ENCODE assay signal across 26 mouse cellular contexts in the genomic region with DNA sequence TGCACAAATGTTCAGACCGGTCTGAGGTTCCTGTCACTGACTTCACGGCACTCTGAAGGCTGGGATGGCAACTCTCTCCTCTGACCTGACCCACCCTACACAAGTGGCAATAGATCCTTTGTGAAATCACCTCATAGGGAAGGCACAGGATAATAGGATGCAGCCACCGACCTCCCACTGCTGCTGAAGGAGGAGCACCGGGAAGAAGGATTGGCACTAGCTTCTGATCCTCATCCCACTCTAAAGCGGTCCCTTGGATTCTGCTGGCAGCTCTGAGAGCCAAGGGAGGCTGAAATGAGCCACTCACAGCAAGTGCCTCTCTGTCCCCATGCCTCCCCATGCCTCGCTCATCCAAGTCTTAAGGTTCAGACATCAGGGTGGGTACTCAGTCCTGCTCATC. TPM values are rescaled to one million over a fixed set of nuclear protein-coding genes. Genes with fewer than 3 reads are reported as not detected.
DNase-seq lines count a peak whose midpoint lies in the region; ATAC-seq and TF ChIP-seq lines count a peak whose summit lies in the region.
"Had no signal": no experiment of that assay in that cellular context is flagged by ENCODE, and none has a peak within 500 bp of the region (broad histone marks: within the 10 kb centered on the region; RNA-seq: fewer than 3 reads in every experiment).

No protein-coding gene starts in this region.

- ATAC-seq in hindbrain, embryonic 14.5 days (ENCODE audit: low FRiP score): no peak
- ATAC-seq in embryonic facial prominence, embryonic 13.5 days (ENCODE audit: insufficient number of reproducible peaks, insufficient read depth, low FRiP score, low TSS enrichment, low read depth): no peak
- no peak for ATAC-seq in neural tube, embryonic 15.5 days (ENCODE audit: low FRiP score)
- ATAC-seq: hindbrain, postnatal 0 days; intestine, embryonic 16.5 days; liver, embryonic 12.5 days; Patski had no signal

- H3K4me3 ChIP-seq in hindbrain, embryonic 10.5 days: no peak overlapping the region
- H3K4me3 ChIP-seq in hindbrain, embryonic 14.5 days (replicated peaks; ENCODE audit: low read length): no peak overlapping the region
- no peak overlapping the region for H3K4me3 ChIP-seq in embryonic facial prominence, embryonic 13.5 days
- no peak overlapping the region for H3K4me3 ChIP-seq in neural tube, embryonic 15.5 days (replicated peaks)
- H3K4me3 ChIP-seq in left cerebral cortex, adult 2 months: no peak overlapping the region
- H3K4me3 ChIP-seq: gastrocnemius, adult 2 months; liver, embryonic 12.5 days; stomach, embryonic 15.5 days had no signal

- peak overlapping the region; percentile 56; the same call in 1 of the 2 replicates for H3K27ac ChIP-seq in hindbrain, embryonic 10.5 days
- H3K27ac ChIP-seq in hindbrain, embryonic 14.5 days: no peak overlapping the region
- peak overlapping the region; percentile 65; the same call in 1 of the 2 replicates for H3K27ac ChIP-seq in embryonic facial prominence, embryonic 13.5 days
- peak overlapping the region; percentile 54; the same call in 1 of the 2 replicates for H3K27ac ChIP-seq in neural tube, embryonic 15.5 days (replicated peaks)
- no peak overlapping the region for H3K27ac ChIP-seq in left cerebral cortex, adult 2 months
- H3K27ac ChIP-seq: gastrocnemius, adult 2 months; hindbrain, postnatal 0 days; liver, embryonic 12.5 days; stomach, embryonic 15.5 days had no signal

- 0 out of 2 replicates have a peak, but pooled peaks cover 3% of the 10 kb centered on the region for H3K4me1 ChIP-seq in hindbrain, embryonic 10.5 days (replicated peaks)
- H3K4me1 ChIP-seq in hindbrain, embryonic 14.5 days (replicated peaks; ENCODE audit: control insufficient read depth, insufficient read depth, low read length): no peaks in the 10 kb centered on the region
- peaks cover 11% of the 10 kb centered on the region; the same call in 1 of the 2 replicates for H3K4me1 ChIP-seq in embryonic facial prominence, embryonic 13.5 days
- H3K4me1 ChIP-seq in neural tube, embryonic 15.5 days: 0 out of 2 replicates have a peak, but pooled peaks cover 6% of the 10 kb centered on the region

- no peaks in the 10 kb centered on the region for H3K27me3 ChIP-seq in hindbrain, embryonic 10.5 days (ENCODE audit: insufficient read depth, poor library complexity, severe bottlenecking)
- H3K27me3 ChIP-seq in hindbrain, embryonic 14.5 days (ENCODE audit: control insufficient read depth, insufficient read depth, low read length): no peaks in the 10 kb centered on the region
- H3K27me3 ChIP-seq in embryonic facial prominence, embryonic 13.5 days: no peaks in the 10 kb centered on the region
- no peaks in the 10 kb centered on the region for H3K27me3 ChIP-seq in neural tube, embryonic 15.5 days (replicated peaks)
- H3K27me3 ChIP-seq: CH12.LX; liver, embryonic 12.5 days; Patski; stomach, embryonic 15.5 days had no signal

- DNase-seq in hindbrain, embryonic 10.5 days (ENCODE audit: low spot score): no peak
- DNase-seq in hindbrain, embryonic 14.5 days (ENCODE audit: low spot score): no peak
- DNase-seq in thymus, postnatal 4 days: peak; percentile 5
- no peak for DNase-seq in thymus, adult 18-20 months
- DNase-seq in left cerebral cortex, adult 2 months (ENCODE audit: extremely low spot score in 1 of 2, low spot score in 2 of 2): no peak
- DNase-seq: adrenal gland, adult 2 months; B cell, adult 2 months; cerebellum, adult 8-10 months; embryo, embryonic 11 days; lung, adult 18-20 months; lung, postnatal 10 days had no signal

- no peaks in the 10 kb centered on the region for H3K9me3 ChIP-seq in hindbrain, embryonic 10.5 days
- no peaks in the 10 kb centered on the region for H3K9me3 ChIP-seq in hindbrain, embryonic 14.5 days (ENCODE audit: control insufficient read depth, low read length)
- H3K9me3 ChIP-seq in embryonic facial prominence, embryonic 13.5 days: no peaks in the 10 kb centered on the region
- H3K9me3 ChIP-seq in neural tube, embryonic 15.5 days (replicated peaks): no peaks in the 10 kb centered on the region
- H3K9me3 ChIP-seq: G1E; liver, embryonic 12.5 days; stomach, embryonic 15.5 days had no signal

- TF ChIP-seq CTCF in left cerebral cortex, adult 2 months (IDR thresholded peaks at IDR 0.05): no peak

- 58% methylated on average over 6 of the region's 6 CpGs for WGBS in hindbrain, embryonic 10.5 days
- 51% methylated on average over 6 of the region's 6 CpGs for WGBS in hindbrain, embryonic 14.5 days
- 56% methylated on average over 6 of the region's 6 CpGs for WGBS in embryonic facial prominence, embryonic 13.5 days
- WGBS in neural tube, embryonic 15.5 days: 58% methylated on average over 6 of the region's 6 CpGs

- intact Hi-C loops in left cerebral cortex, adult 2 months (cut with DNase I): no loop called here

- no peak overlapping the region for H3K4me2 ChIP-seq in hindbrain, embryonic 14.5 days (replicated peaks)
- no peak overlapping the region for H3K4me2 ChIP-seq in embryonic facial prominence, embryonic 13.5 days
- H3K4me2 ChIP-seq in neural tube, embryonic 15.5 days: no peak overlapping the region
- H3K4me2 ChIP-seq: heart, embryonic 11.5 days; liver, embryonic 12.5 days; midbrain, embryonic 11.5 days; stomach, embryonic 15.5 days had no signal

- no peaks in the 10 kb centered on the region for H3K36me3 ChIP-seq in hindbrain, embryonic 10.5 days
- H3K36me3 ChIP-seq in hindbrain, embryonic 14.5 days (replicated peaks; ENCODE audit: control insufficient read depth, insufficient read depth): no peaks in the 10 kb centered on the region
- H3K36me3 ChIP-seq in embryonic facial prominence, embryonic 13.5 days: 0 out of 2 replicates have a peak, but pooled peaks cover 6% of the 10 kb centered on the region
- H3K36me3 ChIP-seq in neural tube, embryonic 15.5 days: peaks cover 2% of the 10 kb centered on the region; the same call in 1 of the 2 replicates

- H3K9ac ChIP-seq in hindbrain, embryonic 14.5 days: no peak overlapping the region
- no peak overlapping the region for H3K9ac ChIP-seq in embryonic facial prominence, embryonic 13.5 days
- H3K9ac ChIP-seq in neural tube, embryonic 15.5 days (replicated peaks): no peak overlapping the region
- H3K9ac ChIP-seq: liver, embryonic 12.5 days; stomach, embryonic 15.5 days had no signal

RNA-seq across cellular contexts. Expression of a gene that starts 7.4 kb away (rescaled TPM):
- polyA plus RNA-seq in hindbrain, embryonic 10.5 days (2016; fragmentation: Nextera tagmentation; extraction: Ambion mirVana): 1.8 and 2.0 TPM in 2 replicates
- 4.0 and 4.7 TPM in 2 replicates for polyA plus RNA-seq in hindbrain, embryonic 14.5 days (2014; fragmentation: Nextera tagmentation; extraction: Ambion mirVana)
- 5.6 and 6.8 TPM in 2 replicates for polyA plus RNA-seq in embryonic facial prominence, embryonic 13.5 days (2015; fragmentation: Nextera tagmentation; extraction: Ambion mirVana)
- 3.6 and 20.7 TPM in 2 replicates for polyA plus RNA-seq in neural tube, embryonic 15.5 days (2015; fragmentation: Nextera tagmentation; extraction: Ambion mirVana)
- total RNA-seq in left cerebral cortex, adult 2 months (2021): 10 to 100 TPM; 17.1 to 20.0 TPM

RNA-seq across cellular contexts. Expression of a gene that starts 24.3 kb away (rescaled TPM):
- polyA plus RNA-seq in hindbrain, embryonic 10.5 days (2016; fragmentation: Nextera tagmentation; extraction: Ambion mirVana): 23.7 and 31.1 TPM in 2 replicates
- 25.4 and 26.9 TPM in 2 replicates for polyA plus RNA-seq in hindbrain, embryonic 14.5 days (2014; fragmentation: Nextera tagmentation; extraction: Ambion mirVana)
- polyA plus RNA-seq in embryonic facial prominence, embryonic 13.5 days (2015; fragmentation: Nextera tagmentation; extraction: Ambion mirVana): 28.9 and 30.7 TPM in 2 replicates
- polyA plus RNA-seq in neural tube, embryonic 15.5 days (2015; fragmentation: Nextera tagmentation; extraction: Ambion mirVana): 28.9 and 29.4 TPM in 2 replicates
- 10 to 100 TPM; 37.9 to 41.0 TPM for total RNA-seq in left cerebral cortex, adult 2 months (2021)

RNA-seq across cellular contexts. Expression of a gene that starts 33.5 kb away (rescaled TPM):
- 1.8 and 2.0 TPM in 2 replicates for polyA plus RNA-seq in hindbrain, embryonic 10.5 days (2016; fragmentation: Nextera tagmentation; extraction: Ambion mirVana)
- 5.0 and 5.2 TPM in 2 replicates for polyA plus RNA-seq in hindbrain, embryonic 14.5 days (2014; fragmentation: Nextera tagmentation; extraction: Ambion mirVana)
- polyA plus RNA-seq in embryonic facial prominence, embryonic 13.5 days (2015; fragmentation: Nextera tagmentation; extraction: Ambion mirVana): 14.7 and 16.5 TPM in 2 replicates
- polyA plus RNA-seq in neural tube, embryonic 15.5 days (2015; fragmentation: Nextera tagmentation; extraction: Ambion mirVana): 4.8 and 6.7 TPM in 2 replicates
- 1 to 10 TPM; 3.3 to 4.8 TPM for total RNA-seq in left cerebral cortex, adult 2 months (2021)
- total RNA-seq: hematopoietic stem cell, adult 5-6 weeks; megakaryocyte progenitor cell, adult 5-6 weeks had no signal
- polyA plus RNA-seq: G1E had no signal

RNA-seq across cellular contexts. Expression of a gene that starts 39.0 kb away (rescaled TPM):
- 28.6 and 36.3 TPM in 2 replicates for polyA plus RNA-seq in hindbrain, embryonic 10.5 days (2016; fragmentation: Nextera tagmentation; extraction: Ambion mirVana)
- 94.3 and 114 TPM in 2 replicates for polyA plus RNA-seq in hindbrain, embryonic 14.5 days (2014; fragmentation: Nextera tagmentation; extraction: Ambion mirVana)
- polyA plus RNA-seq in embryonic facial prominence, embryonic 13.5 days (2015; fragmentation: Nextera tagmentation; extraction: Ambion mirVana): 117 and 132 TPM in 2 replicates
- polyA plus RNA-seq in neural tube, embryonic 15.5 days (2015; fragmentation: Nextera tagmentation; extraction: Ambion mirVana): 84.6 and 86.6 TPM in 2 replicates
- 100 to 1,000 TPM; 221 to 255 TPM for total RNA-seq in left cerebral cortex, adult 2 months (2021)
- total RNA-seq: G1E had no signal
- polyA plus RNA-seq: G1E had no signal

RNA-seq across cellular contexts. Expression of a gene that starts 52.2 kb away (rescaled TPM):
- 0.19 and 0.21 TPM in 2 replicates for polyA plus RNA-seq in hindbrain, embryonic 10.5 days (2016; fragmentation: Nextera tagmentation; extraction: Ambion mirVana)
- 0.17 TPM in 1 of 2 replicates, not detected in the other for polyA plus RNA-seq in hindbrain, embryonic 14.5 days (2014; fragmentation: Nextera tagmentation; extraction: Ambion mirVana)
- polyA plus RNA-seq in embryonic facial prominence, embryonic 13.5 days (2015; fragmentation: Nextera tagmentation; extraction: Ambion mirVana): 0.58 and 0.74 TPM in 2 replicates
- polyA plus RNA-seq in neural tube, embryonic 15.5 days (2015; fragmentation: Nextera tagmentation; extraction: Ambion mirVana): 0.18 and 0.37 TPM in 2 replicates
- total RNA-seq in left cerebral cortex, adult 2 months (2021): 1 to 10 TPM; 1.5 to 1.8 TPM
- total RNA-seq: CH12.LX; megakaryocyte progenitor cell, adult 5-6 weeks had no signal
- polyA plus RNA-seq: adrenal gland, adult 2 months; G1E; large intestine, adult 2 months had no signal

Comparison
In these comparisons a context has a peak if more than half of its experiments do, and no peak if none do; other contexts are left out.
1. H3K27ac ChIP-seq: peak in hindbrain, embryonic 10.5 days (single experiment), embryonic facial prominence, embryonic 13.5 days (single experiment) and neural tube, embryonic 15.5 days (single experiment); none in hindbrain, embryonic 14.5 days (single experiment) and left cerebral cortex, adult 2 months (single experiment).